Mouse (Mus musculus) testis, adult 2 months (tissue): Measurements from ENCODE around the gene Wars. TPM values are rescaled to one million over a fixed set of nuclear protein-coding genes. Genes with fewer than 3 reads are reported as not detected.

Experiments
- H3K27ac ChIP-seq: fragments of 200-500 bp; 2 replicates; pipeline ENCODE4 v1.5.1; 2012; ENCODE audit warnings: low read depth, low read length; ENCODE audit not compliant: control insufficient read depth, insufficient read depth
- H3K27me3 ChIP-seq: fragments of 200-500 bp; 2 replicates; pipeline ENCODE4 v1.6.1; 2012; ENCODE audit warnings: mild to moderate bottlenecking, low read length, moderate library complexity; ENCODE audit not compliant: control insufficient read depth, insufficient read depth
- H3K36me3 ChIP-seq: fragments of 200-500 bp; 2 replicates; pipeline ENCODE4 v1.6.1; 2012; ENCODE audit warnings: mild to moderate bottlenecking, low read length; ENCODE audit not compliant: control insufficient read depth, insufficient read depth
- H3K4me1 ChIP-seq: fragments of 200-500 bp; 2 replicates; pipeline ENCODE4 v1.6.1; 2012; ENCODE audit warnings: low read length; ENCODE audit not compliant: control insufficient read depth, insufficient read depth
- H3K4me3 ChIP-seq: fragments of 200-500 bp; 2 replicates; pipeline ENCODE4 v1.5.1; 2012; ENCODE audit warnings: low read depth, mild to moderate bottlenecking, low read length, moderate library complexity, mixed read lengths; ENCODE audit not compliant: control insufficient read depth
- CTCF ChIP-seq: fragments of 200-500 bp; IDR thresholded peaks from 2 replicates; pipeline ENCODE4 v1.5.1; 2012; ENCODE audit warnings: low read depth, mild to moderate bottlenecking, inconsistent platforms, low read length, moderate library complexity; ENCODE audit not compliant: control insufficient read depth, insufficient read depth, insufficient replicate concordance
- POLR2A ChIP-seq: fragments of 200-500 bp; IDR thresholded peaks from 2 replicates; pipeline ENCODE4 v1.6.1; 2012; ENCODE audit warnings: low read depth, mild to moderate bottlenecking, inconsistent platforms, low read length, moderate library complexity; ENCODE audit not compliant: control insufficient read depth
- polyA plus RNA-seq: library from polyadenylated mRNA; depleted of rRNA; stranded (reverse); fragments of >200 nt; gene quantifications from 2 replicates; pipeline ENCODE4 v1.2.3, GENCODE M21; 2012

Wars gene
- polyA plus RNA-seq, 1 experiment, result 27.4 TPM

DNA sequence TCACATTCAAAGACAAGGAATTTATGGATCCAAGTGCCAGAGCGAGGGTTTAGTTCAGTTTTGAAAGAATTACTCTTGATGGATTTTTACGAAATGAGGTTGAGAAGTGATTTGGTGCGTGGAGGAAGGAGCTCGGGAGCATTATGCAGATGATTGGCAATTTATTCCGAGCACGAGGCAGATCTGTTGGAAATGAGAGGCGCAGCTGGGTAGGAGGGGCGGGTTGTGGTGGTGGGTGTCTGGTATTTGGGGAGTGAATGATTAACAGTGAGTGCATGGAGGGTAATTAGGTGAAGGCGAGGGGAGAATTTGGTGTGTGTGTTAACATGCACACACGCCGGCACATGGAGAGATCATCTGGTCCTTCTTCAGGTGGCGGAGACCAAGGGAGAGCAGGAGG lies 12.4 kb upstream of the Wars start:
- no peaks in the 10 kb centered on the region for H3K27me3 ChIP-seq
- TF ChIP-seq CTCF, result no peak
- no peak for TF ChIP-seq POLR2A
- H3K4me3 ChIP-seq, result no peak overlapping the region
- H3K4me1 ChIP-seq, result no peaks in the 10 kb centered on the region
- no peak overlapping the region for H3K27ac ChIP-seq
- H3K36me3 ChIP-seq, result no peaks in the 10 kb centered on the region

DNA sequence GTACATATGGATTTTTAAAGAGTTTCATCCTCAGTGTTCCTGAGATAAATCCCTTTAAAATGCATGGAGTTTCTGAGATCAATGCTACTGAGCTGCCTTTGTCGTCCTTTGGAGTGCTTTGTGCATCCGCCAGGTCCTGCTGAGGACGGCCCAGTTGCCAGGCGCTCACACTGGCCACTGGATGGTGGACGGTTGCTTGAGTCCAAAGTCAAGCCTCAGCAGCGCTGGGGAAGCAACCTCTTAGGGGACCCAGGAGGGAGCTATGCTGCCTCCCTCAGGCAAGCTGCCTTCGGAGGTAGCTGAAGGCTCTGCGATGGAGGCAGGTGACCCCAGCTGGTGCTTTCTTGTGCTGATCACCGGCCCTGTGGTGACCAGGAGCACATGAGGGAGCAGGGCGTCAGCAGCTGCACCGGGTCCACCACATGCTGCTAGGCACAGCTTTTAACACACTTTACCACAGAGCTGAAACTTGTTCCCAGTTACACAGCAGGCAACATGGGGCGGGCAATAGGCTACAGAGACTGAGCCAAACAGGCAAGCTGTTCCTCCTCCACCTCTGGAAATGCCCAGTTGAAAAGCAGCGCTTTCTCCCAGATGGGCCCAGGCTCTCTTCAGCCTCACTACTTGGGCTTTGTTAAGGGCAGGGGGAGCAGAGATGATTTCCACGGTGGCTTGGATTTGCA lies 11.8 kb upstream of the Wars start:
- Histone ChIP-seq H3K36me3 (peaks cover 2% of the 10 kb centered on the region; the same call in 1 of the 2 replicates), H3K27me3 (no peaks in the 10 kb centered on the region), H3K4me1 (no peaks in the 10 kb centered on the region), H3K27ac (no peak overlapping the region), H3K4me3 (no peak overlapping the region)
- TF ChIP-seq CTCF (no peak), POLR2A (no peak)

DNA sequence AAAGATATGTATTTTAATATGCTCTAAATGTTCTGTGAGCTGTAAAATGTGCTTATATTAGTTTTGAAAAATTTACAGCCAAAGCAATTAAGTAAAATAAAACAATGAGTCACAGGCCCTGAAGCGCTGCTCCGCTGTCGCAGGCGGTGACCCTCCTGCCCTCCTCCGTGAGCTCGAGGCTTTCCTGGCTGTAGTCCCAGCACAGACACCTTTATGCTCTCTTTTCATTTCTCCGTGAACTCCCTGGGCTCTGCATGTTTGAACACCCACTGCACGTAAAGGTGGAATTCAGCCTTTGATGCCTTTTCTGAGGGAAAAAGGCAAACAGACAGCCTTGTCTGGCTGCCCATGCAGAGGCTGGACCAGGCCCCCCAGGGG lies 10.3 kb upstream of the Wars start:
- Histone ChIP-seq H3K4me1 (no peaks in the 10 kb centered on the region), H3K27me3 (no peaks in the 10 kb centered on the region), H3K27ac (no peak overlapping the region), H3K4me3 (no peak overlapping the region), H3K36me3 (peaks cover 2% of the 10 kb centered on the region; the same call in 1 of the 2 replicates)
- TF ChIP-seq CTCF (no peak), POLR2A (no peak)

DNA sequence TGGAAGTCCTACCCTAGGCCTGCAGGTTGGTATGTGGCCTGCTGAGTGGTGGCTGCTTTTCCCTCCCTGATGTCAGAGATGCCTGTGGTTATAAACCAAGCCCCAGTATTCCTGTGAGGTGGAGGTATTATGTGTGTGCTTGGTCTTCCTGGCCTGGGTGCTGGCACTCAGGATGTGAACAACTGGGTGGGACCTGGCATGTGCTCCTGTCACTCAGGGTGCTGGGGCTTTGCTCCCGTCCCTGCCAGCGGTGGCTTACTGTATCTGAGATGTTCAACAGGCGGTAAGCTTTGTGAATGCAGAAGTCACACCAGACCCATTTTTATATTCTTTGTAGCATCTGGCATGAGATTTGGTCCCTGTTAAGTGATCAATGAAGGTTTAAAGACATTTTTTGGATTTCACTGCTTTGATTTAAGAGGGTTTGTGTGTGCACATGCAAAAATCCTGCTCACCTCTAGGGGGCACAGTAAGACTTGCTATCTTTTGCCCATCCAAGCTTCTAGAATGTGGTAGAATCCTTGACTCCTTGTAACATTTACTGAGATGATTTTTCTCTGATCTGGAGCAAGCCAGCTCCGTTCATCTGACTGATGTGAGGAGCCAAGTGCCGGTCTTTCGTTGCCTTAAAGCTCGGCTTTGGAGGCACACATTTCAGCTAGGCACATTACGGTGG lies 9.8 kb upstream of the Wars start:
- TF ChIP-seq POLR2A (no peak), CTCF (no peak; the same call in 1 of the 2 replicates)
- Histone ChIP-seq H3K36me3 (peaks cover 2% of the 10 kb centered on the region; the same call in 1 of the 2 replicates), H3K27ac (no peak overlapping the region), H3K27me3 (no peaks in the 10 kb centered on the region), H3K4me3 (no peak overlapping the region), H3K4me1 (no peaks in the 10 kb centered on the region)

DNA sequence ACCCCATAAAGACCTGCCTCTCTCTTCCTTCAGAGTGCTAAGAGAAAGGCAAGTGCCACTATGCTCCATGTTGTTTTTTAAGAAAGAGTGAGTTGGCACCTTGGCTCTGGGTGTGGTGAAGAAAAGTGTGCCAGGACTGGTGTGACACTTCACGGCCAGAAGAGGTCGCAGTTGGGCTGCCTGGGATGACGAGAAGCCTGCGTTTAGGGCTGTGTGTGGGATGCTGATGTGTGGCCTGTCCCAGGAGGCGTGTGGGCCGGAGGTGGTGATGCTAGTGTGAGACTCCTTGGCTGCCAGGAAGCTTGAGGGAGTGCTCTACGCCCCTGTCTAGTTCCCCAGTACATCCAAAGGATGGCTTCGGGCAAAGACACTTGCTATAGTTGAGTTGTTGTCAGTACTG lies 9.0 kb upstream of the Wars start:
- peak; percentile 64; the same call in 1 of the 2 replicates for TF ChIP-seq CTCF
- no peak for TF ChIP-seq POLR2A
- no peak overlapping the region for H3K27ac ChIP-seq
- no peak overlapping the region for H3K4me3 ChIP-seq
- H3K27me3 ChIP-seq, result no peaks in the 10 kb centered on the region
- no peaks in the 10 kb centered on the region for H3K4me1 ChIP-seq
- peaks cover 2% of the 10 kb centered on the region; the same call in 1 of the 2 replicates for H3K36me3 ChIP-seq

DNA sequence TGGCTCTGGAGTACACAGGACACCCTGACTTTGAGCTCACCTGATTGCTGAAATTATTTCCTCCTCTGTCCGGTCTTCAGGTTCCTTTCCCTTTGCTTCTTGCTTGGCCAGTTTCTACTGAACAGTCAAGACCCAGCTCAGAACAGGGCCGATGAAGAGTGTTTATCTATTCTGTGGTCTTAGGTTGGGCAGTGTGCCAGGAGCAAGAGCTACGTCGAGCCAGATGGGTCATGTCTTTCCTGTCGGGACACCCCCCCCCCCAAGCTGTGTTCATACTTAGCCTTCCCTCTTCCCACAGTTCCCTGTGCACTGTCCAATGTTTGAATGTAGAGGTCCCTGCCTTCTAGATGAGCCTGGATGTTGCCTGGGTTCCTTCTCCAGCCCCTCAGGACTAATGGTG lies 7.4 kb upstream of the Wars start:
- Histone ChIP-seq H3K27me3 (no peaks in the 10 kb centered on the region), H3K36me3 (peaks cover 2% of the 10 kb centered on the region; the same call in 1 of the 2 replicates), H3K27ac (no peak overlapping the region), H3K4me1 (no peaks in the 10 kb centered on the region), H3K4me3 (no peak overlapping the region)
- TF ChIP-seq POLR2A, result no peak
- TF ChIP-seq CTCF, result no peak

DNA sequence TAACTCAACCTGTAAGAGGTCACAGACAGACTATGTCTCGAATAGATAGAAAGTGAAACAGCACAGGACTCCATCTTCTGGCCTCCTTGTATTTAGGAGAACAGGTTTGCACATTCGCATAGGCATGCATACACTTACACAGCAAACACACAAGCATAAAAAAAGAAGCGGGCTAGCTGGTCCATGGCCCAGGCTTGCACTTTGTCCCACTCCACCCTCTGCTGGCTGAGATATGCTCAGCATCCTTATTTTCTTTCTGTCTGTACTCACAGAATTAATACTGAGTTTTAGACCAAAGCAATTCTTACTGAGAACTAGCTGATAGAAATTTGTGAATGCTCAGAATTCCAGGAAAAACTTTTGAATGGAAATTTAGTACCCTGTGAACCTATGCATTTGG lies 2.0 kb upstream of the Wars start:
- Histone ChIP-seq H3K27me3 (no peaks in the 10 kb centered on the region), H3K4me1 (no peaks in the 10 kb centered on the region; the same call in none of the 2 replicates), H3K4me3 (no peak overlapping the region), H3K36me3 (peaks cover under 1% of the 10 kb centered on the region; the same call in 1 of the 2 replicates), H3K27ac (no peak overlapping the region)
- TF ChIP-seq POLR2A (no peak), CTCF (no peak)
